Mouse (Mus musculus): ENCODE data around the gene Tbxa2r. TPM values are rescaled to one million over a fixed set of nuclear protein-coding genes. Genes with fewer than 3 reads are reported as not detected.

Tbxa2r gene
- polyA plus RNA-seq, 2 experiments, result 9.2 to 10.8 TPM

GRCm38 (mm10) chr10:81351678-81352291, 23.3 kb downstream of the Tbxa2r start:
- Histone ChIP-seq H3K27ac (replicated peaks; ENCODE audit: low read depth, low read length) (no peak overlapping the region), H3K27me3 (ENCODE audit: control insufficient read depth, insufficient read depth, low read length) (no peaks in the 10 kb centered on the region), H3K9ac (ENCODE audit: low read depth, low read length, severe bottlenecking) (no peak overlapping the region), H3K4me3 (replicated peaks; ENCODE audit: low read length) (no peak overlapping the region), H3K4me1 (ENCODE audit: control insufficient read depth, insufficient read depth, low read length) (peaks cover 20% of the 10 kb centered on the region), H3K9me3 (ENCODE audit: control insufficient read depth, low read length) (no peaks in the 10 kb centered on the region), H3K36me3 (ENCODE audit: control insufficient read depth, insufficient read depth, low read length) (peaks cover 13% of the 10 kb centered on the region), H3K4me2 (replicated peaks; ENCODE audit: low read depth, low read length, severe bottlenecking) (no peak overlapping the region)
- ATAC-seq (ENCODE audit: low FRiP score, low read depth) (no peak), DNase-seq (ENCODE audit: low spot score) (no peak)
- TF ChIP-seq POLR2A (IDR thresholded peaks at IDR 0.05; ENCODE audit: borderline replicate concordance, extremely low read depth, insufficient read depth, insufficient read length), result no peak
- WGBS, result 23% methylated on average over 9 of the region's 9 CpGs

- Histone ChIP-seq H3K9me3 (ENCODE audit: control insufficient read depth, low read length) (no peaks in the 10 kb centered on the region), H3K36me3 (ENCODE audit: control insufficient read depth, insufficient read depth, low read length) (peaks cover 1% of the 10 kb centered on the region; the same call in 1 of the 2 replicates), H3K27me3 (ENCODE audit: control insufficient read depth, insufficient read depth, low read length) (no peaks in the 10 kb centered on the region), H3K4me2 (replicated peaks; ENCODE audit: low read depth, low read length, severe bottlenecking) (no peak overlapping the region), H3K4me1 (ENCODE audit: control insufficient read depth, insufficient read depth, low read length) (peaks cover 18% of the 10 kb centered on the region), H3K4me3 (replicated peaks; ENCODE audit: low read length) (no peak overlapping the region), H3K9ac (ENCODE audit: low read depth, low read length, severe bottlenecking) (no peak overlapping the region), H3K27ac (replicated peaks; ENCODE audit: low read depth, low read length) (no peak overlapping the region)
- 70% methylated on average over 9 of the region's 9 CpGs for WGBS
- ATAC-seq (ENCODE audit: low FRiP score, low read depth) (no peak), DNase-seq (ENCODE audit: low spot score) (no peak)
- TF ChIP-seq POLR2A (IDR thresholded peaks at IDR 0.05; ENCODE audit: borderline replicate concordance, extremely low read depth, insufficient read depth, insufficient read length), result no peak
These were observed 26.4 kb downstream of the Tbxa2r start for GRCm38 (mm10) chr10:81354738-81355477.

- Histone ChIP-seq H3K36me3 (ENCODE audit: control insufficient read depth, insufficient read depth, low read length) (peaks cover 7% of the 10 kb centered on the region; the same call in 1 of the 2 replicates), H3K4me1 (ENCODE audit: control insufficient read depth, insufficient read depth, low read length) (peaks cover 18% of the 10 kb centered on the region), H3K4me3 (replicated peaks; ENCODE audit: low read length) (no peak overlapping the region), H3K9ac (ENCODE audit: low read depth, low read length, severe bottlenecking) (no peak overlapping the region), H3K27ac (replicated peaks; ENCODE audit: low read depth, low read length) (no peak overlapping the region), H3K4me2 (replicated peaks; ENCODE audit: low read depth, low read length, severe bottlenecking) (no peak overlapping the region), H3K9me3 (ENCODE audit: control insufficient read depth, low read length) (no peaks in the 10 kb centered on the region), H3K27me3 (ENCODE audit: control insufficient read depth, insufficient read depth, low read length) (no peaks in the 10 kb centered on the region)
- TF ChIP-seq POLR2A (IDR thresholded peaks at IDR 0.05; ENCODE audit: borderline replicate concordance, extremely low read depth, insufficient read depth, insufficient read length), result no peak
- ATAC-seq (ENCODE audit: low FRiP score, low read depth), result no peak
- DNase-seq (ENCODE audit: low spot score), result no peak
- WGBS, result 82% methylated on average over 4 of the region's 4 CpGs
These were observed 27.0 kb downstream of the Tbxa2r start for GRCm38 (mm10) chr10:81355533-81355932.

GRCm38 (mm10) chr10:81356352-81356990, 27.9 kb downstream of the Tbxa2r start:
- no peak for ATAC-seq (ENCODE audit: low FRiP score, low read depth)
- Histone ChIP-seq H3K4me2 (replicated peaks; ENCODE audit: low read depth, low read length, severe bottlenecking) (peak overlapping the region; percentile 95; the same call in 1 of the 2 replicates), H3K9ac (ENCODE audit: low read depth, low read length, severe bottlenecking) (no peak overlapping the region), H3K27me3 (ENCODE audit: control insufficient read depth, insufficient read depth, low read length) (no peaks in the 10 kb centered on the region), H3K36me3 (ENCODE audit: control insufficient read depth, insufficient read depth, low read length) (peaks cover 7% of the 10 kb centered on the region; the same call in 1 of the 2 replicates), H3K9me3 (ENCODE audit: control insufficient read depth, low read length) (no peaks in the 10 kb centered on the region), H3K4me1 (ENCODE audit: control insufficient read depth, insufficient read depth, low read length) (peaks cover 18% of the 10 kb centered on the region), H3K27ac (replicated peaks; ENCODE audit: low read depth, low read length) (no peak overlapping the region), H3K4me3 (replicated peaks; ENCODE audit: low read length) (no peak overlapping the region; the same call in 1 of the 2 replicates)
- 44% methylated on average over 12 of the region's 12 CpGs for WGBS
- no peak for TF ChIP-seq POLR2A (IDR thresholded peaks at IDR 0.05; ENCODE audit: borderline replicate concordance, extremely low read depth, insufficient read depth, insufficient read length)
- DNase-seq (ENCODE audit: low spot score), result no peak

All from limb, embryonic 14.5 days (tissue).